Mouse (Mus musculus) megakaryocyte progenitor cell, adult 5-6 weeks (primary cell): ENCODE measurements around the gene Wtip. TPM values are rescaled to one million over a fixed set of nuclear protein-coding genes. Genes with fewer than 3 reads are reported as not detected.
"Not testable (repeated sequence)": the region's sequence is repeated elsewhere in the genome, so short reads cannot be mapped to it uniquely, and the experiment has no call there.

Experiments
- ATAC-seq: replicated peaks from 2 replicates; pipeline ENCODE4 v1.8.0; 2016; ENCODE audit warnings: mild to moderate bottlenecking, moderate TSS enrichment, inconsistent platforms; ENCODE audit not compliant: poor library complexity
- total RNA-seq, 2 experiments: library from RNA; stranded (forward) in 1 of 2; stranded (reverse) in 1 of 2; fragments of 157-497, 149-512 nt in 1 of 2; fragments of 200-1000 nt in 1 of 2; gene quantifications; 2 replicates each; pipeline versions ENCODE4 v1.2.3 to v1.2.4; 2015 to 2017

Wtip gene
- total RNA-seq (2015) (0.20 and 0.34 TPM in 2 replicates), total RNA-seq (2017) (not detected in 2 replicates)

DNA sequence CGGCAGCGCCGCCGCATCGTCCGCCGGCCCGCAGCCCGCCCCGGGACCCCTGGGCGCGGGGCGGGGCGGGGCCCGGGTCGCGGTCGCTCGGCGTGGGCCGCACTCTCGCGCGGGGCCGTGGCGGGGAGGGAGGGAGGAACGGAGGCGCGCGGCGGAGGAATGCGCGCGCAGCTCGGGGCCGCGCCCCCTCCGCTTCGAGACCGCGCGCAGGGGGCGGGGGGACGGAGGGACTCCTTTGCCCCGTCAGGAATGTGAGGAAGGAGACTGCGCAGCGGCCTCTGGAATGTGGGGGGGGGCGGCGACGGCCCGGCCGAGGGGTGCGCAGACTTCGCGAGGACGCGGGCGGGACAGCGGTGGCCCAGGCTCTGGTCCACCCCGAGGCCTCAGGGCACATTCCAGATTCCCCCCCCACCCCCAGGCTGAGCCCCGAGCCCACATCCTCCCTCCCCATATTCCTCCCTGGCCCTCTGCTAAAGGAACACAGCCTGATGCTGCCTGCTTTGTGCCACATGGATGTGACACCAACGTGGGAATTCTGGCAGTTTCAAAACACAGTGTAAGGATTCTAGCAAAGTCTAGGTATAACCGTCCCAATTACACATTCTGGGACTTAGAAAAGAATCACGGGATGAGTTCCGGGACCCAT lies at the start of gene Wtip:
Gene Wtip (minus strand): TSS at position 152 of the 646 bp plus-strand sequence.
- ATAC-seq: peak; percentile 38

- not testable (repeated sequence) for ATAC-seq
Observed at GRCm38 (mm10) chr7:34176241-34176640, 43.2 kb upstream of the Wtip start.

- ATAC-seq: peak; percentile 43
Observed at GRCm38 (mm10) chr7:34172251-34172650, 39.2 kb upstream of the Wtip start.

GRCm38 (mm10) chr7:34169454-34169853 lies 36.4 kb upstream of the Wtip start, which contains the start of gene Uba2:
Uba2 (minus strand) TSS chr7:34169599.
- ATAC-seq: no peak

DNA sequence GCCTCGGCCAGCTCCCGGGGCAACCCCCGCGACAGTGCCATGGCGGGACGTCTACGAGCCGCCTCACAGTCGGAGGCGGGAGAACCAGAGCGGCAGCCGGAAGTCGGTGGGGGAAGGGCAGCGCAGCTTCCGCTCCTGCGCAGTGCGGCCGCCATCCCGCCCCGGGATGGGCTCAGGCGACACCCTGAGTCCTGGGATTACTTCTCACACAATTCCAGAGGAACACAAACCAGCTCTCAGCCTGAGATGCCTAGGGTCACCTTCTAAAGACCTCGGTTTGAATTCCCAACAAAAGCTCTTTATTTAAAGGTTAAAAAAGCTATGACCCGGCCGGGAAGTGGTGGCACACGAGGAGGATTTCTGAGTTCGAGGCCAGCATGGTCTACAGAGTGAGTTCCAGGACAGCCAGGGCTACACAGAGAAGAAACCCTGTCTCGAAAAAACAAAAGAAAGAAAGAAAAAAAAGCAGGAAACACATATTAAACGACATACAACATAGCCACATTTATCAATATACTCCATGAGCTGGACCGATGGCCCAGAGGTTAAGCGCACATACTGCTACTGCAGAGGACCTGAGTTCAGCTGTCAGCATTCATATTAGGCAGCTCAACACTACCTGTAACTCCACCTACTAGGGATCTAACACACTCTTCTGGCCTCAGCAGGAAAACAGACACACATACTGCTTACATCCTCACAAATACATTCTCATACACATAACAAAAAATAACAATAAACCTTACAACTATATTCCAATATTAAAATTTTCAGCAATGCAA lies 35.6 kb upstream of the Wtip start:
- peak; percentile 95 for ATAC-seq

DNA sequence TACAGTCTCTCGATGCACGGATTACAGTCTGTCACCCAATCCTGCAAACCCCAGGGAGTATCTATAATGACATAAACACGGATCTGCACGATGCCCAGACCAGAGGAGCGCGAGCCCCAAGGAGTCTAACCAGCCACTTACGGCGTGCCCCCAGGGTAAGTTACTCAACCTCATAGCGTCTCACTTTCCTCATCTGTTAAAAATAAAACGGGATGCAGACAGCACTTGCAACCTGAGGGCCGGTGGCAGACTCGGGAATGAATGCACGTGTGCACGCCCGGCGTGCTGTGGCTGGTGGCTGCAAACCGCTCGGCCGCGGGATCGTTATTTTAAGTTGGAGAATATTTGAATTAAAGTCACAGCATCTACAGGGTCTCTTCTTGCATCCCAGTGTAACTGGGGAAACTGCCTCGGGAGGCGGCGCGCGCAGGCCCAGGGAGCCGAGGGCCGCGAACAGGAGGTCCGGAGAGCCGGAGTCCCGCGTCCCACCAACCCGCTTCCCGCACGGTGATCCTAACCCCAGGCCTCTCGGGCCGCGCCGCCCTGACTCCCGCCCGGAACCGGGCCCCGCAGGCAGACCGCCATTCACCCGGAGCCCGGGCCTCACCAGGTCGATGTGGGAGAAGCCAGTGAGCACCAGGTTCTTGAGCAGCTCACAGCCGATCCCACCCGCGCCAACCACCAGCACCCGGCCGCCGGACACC lies 34.9 kb upstream of the Wtip start:
- ATAC-seq: peak; percentile 47

- peak; percentile 78 for ATAC-seq
Observed at GRCm38 (mm10) chr7:34166850-34167249, 33.8 kb upstream of the Wtip start.

DNA sequence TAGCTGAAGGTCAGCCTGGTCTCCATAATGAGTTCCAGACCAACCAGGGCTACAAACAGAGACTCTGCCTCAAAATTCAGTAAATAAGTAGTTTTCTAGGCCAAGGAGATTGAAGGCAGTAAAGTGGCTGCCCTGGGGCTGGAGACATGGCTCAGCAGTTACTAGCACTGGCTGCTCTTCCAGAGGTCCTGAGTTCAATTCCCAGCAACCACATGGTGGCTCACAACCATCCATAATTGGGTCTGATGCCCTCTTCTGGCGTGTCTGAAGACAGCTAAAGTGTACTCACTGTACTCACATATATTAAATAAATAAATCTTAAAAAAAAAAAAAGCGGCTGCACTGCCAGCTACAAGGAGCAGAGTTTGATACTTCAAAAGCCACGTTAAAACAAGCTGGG lies 32.9 kb upstream of the Wtip start:
- ATAC-seq: no peak

GRCm38 (mm10) chr7:34164671-34165070 lies 31.6 kb upstream of the Wtip start:
- no peak for ATAC-seq

DNA sequence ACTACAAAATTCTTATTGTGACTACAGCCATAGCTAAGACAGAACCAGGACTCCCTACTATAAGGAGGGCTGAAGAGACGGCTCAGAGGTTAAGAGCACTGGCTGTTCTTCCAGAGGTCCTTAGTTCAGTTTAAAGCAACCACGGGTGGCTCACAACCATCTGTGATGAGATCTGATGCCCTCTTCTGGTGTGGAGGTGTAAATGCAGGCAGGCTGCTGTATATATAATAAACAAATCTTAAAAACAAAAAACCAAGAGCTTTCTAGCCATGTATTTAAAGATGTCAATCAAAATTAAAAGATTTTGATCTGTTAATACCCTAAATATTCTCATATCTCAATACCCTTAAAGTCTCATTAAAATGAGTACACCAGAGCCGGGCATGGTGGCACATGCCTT lies 26.1 kb upstream of the Wtip start:
- ATAC-seq: no peak

DNA sequence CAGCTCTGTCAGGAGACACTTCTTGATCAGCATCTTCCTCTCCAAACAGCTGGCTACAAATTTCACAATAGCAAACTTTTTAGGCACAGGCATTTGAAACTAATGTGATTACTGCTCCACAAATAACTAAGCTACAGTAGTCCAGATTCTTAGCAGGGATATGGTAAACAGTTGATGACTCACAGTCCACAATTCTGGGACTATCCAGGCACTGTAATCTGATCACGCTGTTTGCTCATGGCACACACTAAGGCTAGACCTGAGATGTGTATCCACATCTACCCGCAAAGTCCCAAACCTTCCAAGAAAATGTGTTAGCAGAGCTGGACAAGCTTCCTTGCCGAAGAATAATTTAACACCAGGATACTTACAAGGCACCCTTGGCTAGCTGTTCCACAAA lies 24.9 kb upstream of the Wtip start:
- no peak for ATAC-seq

GRCm38 (mm10) chr7:34147193-34147592 lies 14.1 kb upstream of the Wtip start:
- ATAC-seq: peak; percentile 52

- ATAC-seq: no peak
Observed at GRCm38 (mm10) chr7:34141123-34141522, 8.1 kb upstream of the Wtip start.

DNA sequence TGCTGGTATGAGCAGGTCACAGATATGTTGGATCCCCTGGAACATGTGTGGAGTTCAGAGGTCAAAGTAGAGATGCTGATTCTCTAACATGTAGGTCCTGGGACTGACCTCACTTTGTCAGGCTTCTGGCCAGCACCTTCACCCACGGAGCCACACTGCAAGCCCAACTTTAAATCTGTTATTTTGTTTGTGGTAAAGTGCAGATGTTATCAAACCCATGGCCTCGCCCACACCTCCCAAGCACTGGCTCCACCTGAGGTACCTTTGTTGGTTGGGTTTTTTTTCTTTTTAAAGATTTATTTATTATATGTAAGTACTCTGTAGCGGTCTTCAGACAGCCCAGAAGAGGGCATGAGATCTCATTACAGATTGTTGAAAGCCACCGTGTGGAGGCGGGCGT lies 6.4 kb upstream of the Wtip start:
- ATAC-seq: 0 out of 2 replicates have a peak, but pooled peaks have one; percentile 17

DNA sequence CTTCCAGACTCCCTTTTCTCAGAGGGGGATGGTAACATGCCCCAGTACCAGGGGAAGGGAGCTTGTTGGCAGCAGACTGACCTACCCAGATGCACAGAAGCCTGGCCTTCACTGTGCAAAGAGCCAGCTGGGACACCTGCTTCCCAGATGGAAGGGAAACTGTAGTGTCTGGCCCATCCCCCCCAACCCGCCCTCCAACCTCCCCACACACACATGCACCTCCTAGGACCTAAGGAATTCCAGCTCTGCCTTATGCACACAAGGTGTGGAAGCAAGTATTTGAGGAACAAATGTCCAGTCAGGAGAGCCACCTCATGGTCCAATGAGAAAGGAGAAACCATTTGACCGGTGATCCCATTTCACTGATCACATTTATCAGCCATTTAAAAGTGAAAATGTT lies 1.3 kb upstream of the Wtip start:
- ATAC-seq: no peak

DNA sequence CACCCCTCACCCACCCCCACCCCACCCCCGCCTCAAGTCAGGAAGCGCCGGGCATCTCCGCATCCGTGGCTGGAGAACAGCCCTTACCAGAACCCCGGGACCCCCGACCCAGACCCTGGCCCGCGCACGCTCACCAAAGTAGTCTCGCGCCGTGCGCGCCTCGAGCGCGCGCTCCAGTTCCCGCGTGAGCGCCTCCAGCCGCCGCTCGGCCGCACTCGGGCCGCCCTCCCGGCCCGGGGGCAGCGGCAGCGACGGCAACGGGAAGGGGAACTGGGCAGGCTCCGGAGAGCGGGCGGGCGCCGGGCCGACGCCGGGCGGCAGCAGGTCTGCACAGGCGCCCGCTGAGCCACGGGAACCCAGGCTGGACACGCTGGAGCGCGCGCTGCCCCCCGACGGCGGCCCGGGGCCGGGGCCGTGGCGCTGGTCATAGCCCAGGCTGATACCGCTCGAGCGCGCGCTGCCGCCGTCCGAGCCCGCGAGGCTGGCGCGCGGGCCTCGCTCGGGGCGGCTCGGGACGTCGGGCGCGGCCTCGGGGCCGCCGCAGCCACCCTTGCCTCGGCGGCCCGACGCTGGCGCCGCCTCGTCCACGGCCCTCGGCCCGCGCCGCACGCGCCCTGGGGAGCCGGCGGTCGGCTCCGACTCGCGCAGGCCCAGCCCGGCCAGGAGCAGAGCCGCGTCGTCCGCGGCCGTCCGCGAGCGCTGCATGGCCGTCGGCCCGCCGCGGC lies 551 bp downstream of the Wtip start:
- ATAC-seq: peak; percentile 57

DNA sequence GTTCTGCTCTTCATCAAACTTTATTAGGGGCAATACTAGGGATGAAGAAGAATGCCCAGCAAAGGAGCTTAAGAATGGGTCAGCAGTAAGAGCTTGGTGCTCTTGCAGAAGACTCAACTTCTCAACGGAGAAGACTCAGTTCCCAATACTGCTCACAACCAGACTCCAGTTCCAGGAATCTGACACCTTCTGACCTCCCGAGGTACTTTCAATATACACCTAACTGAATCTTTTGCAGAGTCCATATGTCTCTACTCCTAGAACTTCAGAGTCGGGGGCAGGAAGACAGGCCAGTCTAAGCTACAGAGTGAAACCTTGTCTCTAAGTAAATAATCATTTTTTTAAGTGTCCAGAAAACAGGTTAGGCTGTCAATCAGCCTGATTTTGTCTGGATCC lies 1.1 kb downstream of the Wtip start:
- ATAC-seq: no peak

GRCm38 (mm10) chr7:34131118-34131517 lies 1.9 kb downstream of the Wtip start:
- ATAC-seq: no peak

DNA sequence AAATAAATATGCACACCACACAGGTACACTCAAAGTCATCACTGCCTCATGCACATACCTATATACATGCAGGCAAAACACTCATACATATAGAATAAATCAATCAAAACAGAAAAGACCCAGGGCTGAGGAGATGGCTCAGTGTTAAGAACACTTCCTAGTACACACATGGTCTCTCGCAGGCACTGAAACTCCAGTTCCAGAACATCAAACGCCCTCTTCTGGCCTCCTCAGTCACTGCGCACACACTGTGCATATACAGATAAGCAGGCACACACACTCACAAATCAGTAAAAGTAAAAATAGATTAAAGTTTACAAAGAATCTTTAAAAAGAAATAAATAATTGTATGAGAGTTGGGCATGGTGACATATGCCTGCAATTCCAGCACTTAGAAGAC lies 6.8 kb downstream of the Wtip start:
- ATAC-seq: no peak

DNA sequence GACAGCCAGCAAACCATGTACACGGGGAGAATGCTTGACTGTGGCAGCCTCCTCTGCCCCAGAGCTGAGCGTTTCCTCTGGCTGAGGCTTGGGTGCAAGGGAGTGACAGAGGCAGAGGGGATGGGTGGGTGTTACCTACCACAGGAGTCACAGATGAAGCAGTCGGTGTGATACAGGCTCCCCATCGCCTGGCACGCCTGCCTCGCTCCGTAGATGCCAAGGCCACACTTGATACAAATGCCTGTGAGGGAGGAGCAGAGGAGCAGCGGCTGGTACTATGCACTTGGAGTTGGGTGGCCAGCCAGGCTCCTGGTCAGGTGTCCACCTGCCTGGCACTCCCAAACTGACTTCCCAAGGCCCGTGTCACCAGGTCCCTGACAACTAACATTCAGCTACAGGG lies 7.7 kb downstream of the Wtip start:
- no peak for ATAC-seq
